Mouse (Mus musculus) stomach, postnatal 0 days (tissue): ENCODE measurements around the gene Tceanc2.

Experiments used
- CTCF ChIP-seq: IDR thresholded peaks from 2 replicates; pipeline ENCODE4 v1.5.1; 2016; ENCODE audit warnings: antibody characterized with exemption, low read depth, mild to moderate bottlenecking, moderate library complexity
- EP300 ChIP-seq: optimal IDR thresholded peaks from 2 replicates; pipeline ENCODE3; 2016; ENCODE audit warnings: antibody characterized with exemption

GRCm38 (mm10) chr4:107159166-107159773 lies 19.6 kb downstream of the Tceanc2 start:
- TF ChIP-seq EP300 (no peak), CTCF (no peak)
